ENCODE assay signal across 9 mouse cellular contexts in genomic region chr12:90740468-90740867, GRCm38 (mm10). TPM values are rescaled to one million over a fixed set of nuclear protein-coding genes. Genes with fewer than 3 reads are reported as not detected.
DNase-seq lines count a peak whose midpoint lies in the region; ATAC-seq lines count a peak whose summit lies in the region.
"Had no signal": no experiment of that assay in that cellular context is flagged by ENCODE, and none has a peak within 500 bp of the region (broad histone marks: within the 10 kb centered on the region; RNA-seq: fewer than 3 reads in every experiment).

No protein-coding gene starts in this region.

- no peaks in the 10 kb centered on the region for H3K4me1 ChIP-seq in midbrain, embryonic 11.5 days (ENCODE audit: control insufficient read depth, insufficient read depth, low read length)
- H3K4me1 ChIP-seq in midbrain, embryonic 16.5 days (ENCODE audit: control insufficient read depth, insufficient read depth, low read length), result no peaks in the 10 kb centered on the region
- H3K4me1 ChIP-seq: neural tube, embryonic 13.5 days had no signal

- H3K36me3 ChIP-seq in midbrain, embryonic 11.5 days (ENCODE audit: control insufficient read depth, insufficient read depth, low read length), result no peaks in the 10 kb centered on the region
- no peaks in the 10 kb centered on the region for H3K36me3 ChIP-seq in midbrain, embryonic 16.5 days (ENCODE audit: control insufficient read depth, insufficient read depth, low read length)
- H3K36me3 ChIP-seq: neural tube, embryonic 13.5 days had no signal

- no peak overlapping the region for H3K4me3 ChIP-seq in midbrain, embryonic 11.5 days (ENCODE audit: low read depth, low read length)
- no peak overlapping the region for H3K4me3 ChIP-seq in midbrain, embryonic 16.5 days (ENCODE audit: low read depth, low read length)
- H3K4me3 ChIP-seq: neural tube, embryonic 13.5 days had no signal

- H3K9me3 ChIP-seq in midbrain, embryonic 11.5 days (ENCODE audit: control insufficient read depth, low read length), result no peaks in the 10 kb centered on the region
- no peaks in the 10 kb centered on the region for H3K9me3 ChIP-seq in midbrain, embryonic 16.5 days (replicated peaks; ENCODE audit: control insufficient read depth, low read length, poor library complexity, severe bottlenecking)
- H3K9me3 ChIP-seq: neural tube, embryonic 13.5 days had no signal

- H3K9ac ChIP-seq in midbrain, embryonic 11.5 days (ENCODE audit: low read length), result no peak overlapping the region
- H3K9ac ChIP-seq in midbrain, embryonic 16.5 days (ENCODE audit: low read depth, low read length), result no peak overlapping the region
- H3K9ac ChIP-seq: neural tube, embryonic 13.5 days had no signal

- peak; percentile 87 for DNase-seq in midbrain, embryonic 11.5 days (ENCODE audit: low spot score, missing footprints)
- DNase-seq in cerebellum, adult 8-10 months, result peak; percentile 79
- DNase-seq in frontal cortex, adult 2 months (ENCODE audit: extremely low spot score in 1 of 2, low spot score in 1 of 2), result peak; percentile 58 to 87
- peak; percentile 23 for DNase-seq in kidney, adult 18-20 months
- peak; percentile 53 to 64 for DNase-seq in left cerebral cortex, postnatal 36 days (ENCODE audit: low spot score in 2 of 2)
- peak; percentile 63 for DNase-seq in thymus, postnatal 25 days

- WGBS in midbrain, embryonic 11.5 days, result 39% methylated on average over 2 of the region's 2 CpGs
- WGBS in midbrain, embryonic 16.5 days, result 39% methylated on average over 2 of the region's 2 CpGs

- intact Hi-C loops in left cerebral cortex, postnatal 36 days (cut with DNase I), result loop anchor here (2.0 to 5.0 kb wide), 3 partner anchors 162 to 574 kb away; no protein-coding TSS in a partner anchor

- H3K4me2 ChIP-seq in midbrain, embryonic 11.5 days, result no peak overlapping the region
- H3K4me2 ChIP-seq in midbrain, embryonic 16.5 days (ENCODE audit: low read length), result no peak overlapping the region
- H3K4me2 ChIP-seq: neural tube, embryonic 13.5 days had no signal

- ATAC-seq in midbrain, embryonic 11.5 days (ENCODE audit: low FRiP score), result no peak; the same call in 1 of the 2 replicates
- no peak for ATAC-seq in midbrain, embryonic 16.5 days
- 0 out of 2 replicates have a peak, but pooled peaks have one; percentile 36 for ATAC-seq in neutrophil, adult 5-6 weeks (ENCODE audit: extremely low read depth, insufficient number of reproducible peaks, low FRiP score, poor library complexity, severe bottlenecking)

- H3K27me3 ChIP-seq in midbrain, embryonic 11.5 days (ENCODE audit: control insufficient read depth, insufficient read depth, low read length), result no peaks in the 10 kb centered on the region
- no peaks in the 10 kb centered on the region; the same call in 1 of the 2 replicates for H3K27me3 ChIP-seq in midbrain, embryonic 16.5 days (ENCODE audit: control insufficient read depth, insufficient read depth, low read depth, low read length)

- no peak overlapping the region for H3K27ac ChIP-seq in midbrain, embryonic 11.5 days (ENCODE audit: low read depth, low read length)
- no peak overlapping the region for H3K27ac ChIP-seq in midbrain, embryonic 16.5 days (ENCODE audit: low read length)
- H3K27ac ChIP-seq: neural tube, embryonic 13.5 days had no signal

RNA-seq across cellular contexts. Expression of gene Dio2, which starts 2.2 kb away (rescaled TPM):
- 0.72 and 1.1 TPM in 2 replicates for polyA plus RNA-seq in midbrain, embryonic 11.5 days (2014; fragmentation: Nextera tagmentation; extraction: Ambion mirVana)
- polyA plus RNA-seq in midbrain, embryonic 16.5 days (2015; fragmentation: Nextera tagmentation; extraction: Ambion mirVana), result 0.06 and 0.11 TPM in 2 replicates
- 33.1 and 36.9 TPM in 2 replicates for polyA plus RNA-seq in frontal cortex, adult 2 months (2012; rRNA removed)
- total RNA-seq in left cerebral cortex, postnatal 36 days (2021), result 10 to 100 TPM; 70.8 to 88.1 TPM
- total RNA-seq in neutrophil, adult 5-6 weeks (2017), result 0.12 TPM in 1 of 2 replicates, not detected in the other

Comparison
In these comparisons a context has a peak if more than half of its experiments do, and no peak if none do; other contexts are left out.
1. DNase-seq: peak in every context shown above with its lines; median percentile 87 in midbrain, embryonic 11.5 days; 79 in cerebellum, adult 8-10 months; 72 in frontal cortex, adult 2 months; 63 in thymus, postnatal 25 days; 58 in left cerebral cortex, postnatal 36 days; 23 in kidney, adult 18-20 months.
2. RNA of gene Dio2, which starts 2.2 kb away (polyA plus RNA-seq): 33.1 to 36.9 TPM in frontal cortex, adult 2 months; 0.72 to 1.1 TPM in midbrain, embryonic 11.5 days and 0.06 to 0.11 TPM in midbrain, embryonic 16.5 days; every median in the first group is over 10 times any median in the second.